Mouse (Mus musculus) cerebellum, postnatal 10 days (tissue): ENCODE data around the gene Erbb4.

ENCODE experiments used
- DNase-seq, 2 experiments: peaks; one replicate each; pipeline ENCODE4 v3.0.0; 2021; ENCODE audit warnings: mixed read lengths in 2 of 2

Gene Erbb4

DNA sequence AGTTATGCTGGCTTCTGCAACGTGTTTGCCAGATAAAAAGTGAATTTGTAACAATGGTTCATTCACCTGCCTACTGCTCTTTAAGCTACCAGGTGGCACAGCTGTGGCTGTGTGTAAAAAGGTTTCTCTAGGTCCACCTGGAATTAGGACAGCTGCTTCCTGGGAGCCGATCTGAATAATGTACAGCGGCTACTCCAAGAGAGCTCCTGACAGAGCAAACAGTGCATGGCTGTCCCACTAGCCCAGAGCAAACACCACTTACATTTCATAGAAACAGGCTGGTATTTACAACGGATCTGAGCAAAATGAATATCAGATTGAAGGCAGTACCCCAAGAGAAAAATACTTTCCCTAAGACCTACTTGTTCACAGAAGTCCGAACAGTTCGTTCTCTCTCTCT is 1058.0 kb downstream of the Erbb4 start:
- DNase-seq = no peak

DNA sequence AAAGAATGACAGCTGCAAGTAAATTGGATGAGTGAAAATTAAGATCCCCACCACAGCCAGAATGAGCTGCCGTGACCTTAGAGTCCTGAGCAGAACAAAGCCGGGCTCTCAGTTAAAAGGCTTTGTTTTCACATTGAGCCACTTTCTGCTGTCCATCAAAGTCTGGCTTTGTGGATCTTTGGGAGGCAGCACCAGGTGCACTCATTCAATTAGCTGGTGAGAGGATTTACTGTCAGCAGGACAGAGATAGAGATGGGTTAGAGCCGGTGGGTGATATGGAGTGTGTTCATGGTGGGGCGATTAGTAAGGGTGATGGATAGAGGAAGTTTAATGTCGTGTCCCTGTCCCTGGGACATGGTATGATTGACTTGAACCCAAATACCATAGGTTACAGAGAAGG is 1060.7 kb downstream of the Erbb4 start:
- peak; percentile 14 to 24 for DNase-seq

DNA sequence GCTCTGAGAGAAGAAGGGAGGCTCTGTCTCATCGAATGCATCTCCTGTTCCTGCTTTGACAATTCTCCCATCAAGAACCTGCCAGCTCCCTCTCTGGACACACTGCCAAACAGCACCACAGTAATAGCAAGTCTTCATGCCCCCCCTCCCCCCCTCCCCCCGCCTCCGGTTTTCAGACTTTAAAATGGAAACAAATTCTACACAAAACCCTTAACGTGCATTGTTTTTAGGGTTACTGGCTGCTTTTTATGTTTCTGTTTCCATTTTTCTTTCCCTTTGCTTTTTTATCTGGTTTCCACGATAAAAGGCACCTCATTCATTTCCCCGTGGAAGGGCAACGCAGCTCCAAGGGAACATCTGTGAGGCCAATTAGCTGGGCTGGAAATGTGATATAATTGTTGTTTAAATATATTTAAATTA is 1061.3 kb downstream of the Erbb4 start:
- DNase-seq = peak; percentile 77 to 78

DNA sequence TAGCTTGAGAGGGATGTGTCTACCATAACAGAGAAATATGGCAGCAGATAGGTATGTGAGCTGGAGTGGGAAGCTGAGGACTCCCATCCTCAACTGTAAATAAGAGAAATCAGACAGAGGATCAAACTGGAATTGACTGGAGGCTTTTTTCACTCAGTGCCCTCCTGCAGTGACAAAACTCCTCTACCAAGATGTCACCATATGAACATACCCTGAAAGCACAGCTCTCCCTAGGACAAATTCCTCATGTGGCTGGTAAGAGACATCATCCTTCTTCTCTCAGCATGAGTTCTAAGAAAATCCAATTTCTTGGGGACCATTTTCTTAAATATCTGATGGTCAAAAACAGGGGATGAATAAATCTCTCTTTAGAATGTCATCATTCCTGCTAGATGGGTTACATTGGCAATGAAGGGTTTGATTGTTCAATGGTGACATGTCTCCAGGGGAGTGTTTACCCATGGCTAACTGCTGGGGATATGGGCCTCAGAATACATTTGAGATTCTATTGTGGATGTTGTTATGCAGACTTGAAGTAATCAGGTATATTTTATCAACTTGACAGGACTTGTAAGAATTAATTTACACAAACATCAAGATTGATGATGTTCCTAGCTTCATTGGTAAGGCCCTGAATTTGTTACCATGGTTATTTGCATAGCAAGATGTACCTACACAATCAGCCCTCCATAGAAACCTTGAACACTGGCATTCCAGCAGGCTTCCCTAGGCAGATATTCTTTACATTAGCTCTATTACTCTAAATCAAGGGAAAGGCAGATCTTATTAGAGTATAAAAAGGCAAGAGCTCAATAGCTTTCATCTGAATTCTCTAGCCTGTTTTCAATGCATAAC is 1083.5 kb downstream of the Erbb4 start:
- no peak for DNase-seq

DNA sequence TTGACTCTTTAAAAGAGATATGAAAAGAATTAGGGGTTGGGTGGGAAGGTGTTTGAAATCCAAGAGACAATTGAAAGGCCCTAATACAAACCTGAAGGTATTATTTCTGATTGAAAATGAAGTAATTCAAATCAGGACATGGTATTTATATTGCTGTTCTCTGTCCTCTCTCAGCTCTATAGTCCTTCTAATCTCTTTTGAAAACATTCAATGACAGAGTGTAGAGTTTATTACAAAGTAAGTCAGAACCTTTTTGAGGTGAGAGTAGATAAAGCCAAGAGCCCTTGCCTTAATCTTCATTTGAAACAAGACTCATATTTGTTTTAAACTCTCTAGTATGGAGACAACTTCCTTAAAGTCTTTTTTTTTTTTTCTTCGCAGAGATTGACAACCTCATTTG is 1087.8 kb downstream of the Erbb4 start:
- no peak for DNase-seq

DNA sequence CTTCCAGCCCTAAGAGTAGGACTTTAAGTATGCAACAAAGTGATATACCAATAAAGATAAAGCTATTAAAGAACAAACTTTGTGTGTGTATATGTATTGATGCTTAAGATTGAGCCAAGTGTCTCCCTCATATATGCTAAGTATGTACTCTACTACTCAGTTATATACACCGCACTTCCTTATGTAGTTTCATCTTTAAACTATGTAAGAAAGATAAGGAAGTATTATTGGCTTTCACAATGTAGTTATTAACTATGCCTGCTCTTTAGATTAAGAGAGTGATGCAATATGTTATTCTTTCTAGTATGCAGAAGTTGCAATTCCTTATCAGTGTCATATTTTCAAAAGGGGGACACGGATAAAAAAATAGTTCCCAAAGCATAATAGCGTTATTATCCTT is 1088.2 kb downstream of the Erbb4 start:
- no peak for DNase-seq
